Mouse (Mus musculus) adrenal gland, postnatal 14 days (tissue): ENCODE measurements around the gene Lsm4. TPM values are rescaled to one million over a fixed set of nuclear protein-coding genes. Genes with fewer than 3 reads are reported as not detected.

ENCODE experiments used
- total RNA-seq: library from RNA; stranded (reverse); gene quantifications from 2 replicates; pipeline ENCODE4 v1.2.3, GENCODE M21; 2021

The Lsm4 gene
- total RNA-seq, 1 experiment from 2014 or later, result 78.6 TPM

Other genes starting within 250 kb of the Lsm4 start
- 19.4 and 20.6 TPM in 2 replicates for gene Crtc1, start 233.7 kb upstream of the Lsm4 start, total RNA-seq
- 15.7 and 16.3 TPM in 2 replicates for gene Klhl26, start 196.3 kb upstream of the Lsm4 start, total RNA-seq
- 4.6 and 5.6 TPM in 2 replicates for gene Tmem59l, start 185.9 kb upstream of the Lsm4 start, total RNA-seq
- gene Crlf1, start 180.1 kb upstream of the Lsm4 start, total RNA-seq, result not detected in 2 replicates
- gene Rex1bd, start 166.5 kb upstream of the Lsm4 start, total RNA-seq, result 116 and 123 TPM in 2 replicates
- 1,600 and 1,776 TPM in 2 replicates for gene Uba52, start 162.4 kb upstream of the Lsm4 start, total RNA-seq
- gene Fkbp8, start 145.5 kb upstream of the Lsm4 start, total RNA-seq, result 235 and 252 TPM in 2 replicates
- 78.9 and 83.1 TPM in 2 replicates for gene Kxd1, start 145.3 kb upstream of the Lsm4 start, total RNA-seq
- 22.4 and 22.9 TPM in 2 replicates for gene Ell, start 133.8 kb upstream of the Lsm4 start, total RNA-seq
- gene Isyna1, start 78.9 kb upstream of the Lsm4 start, total RNA-seq, result 77.2 and 84.7 TPM in 2 replicates
- gene Ssbp4, start 64.4 kb upstream of the Lsm4 start, total RNA-seq, result 84.4 and 102 TPM in 2 replicates
- 1.6 and 2.0 TPM in 2 replicates for gene Lrrc25, start 57.1 kb upstream of the Lsm4 start, total RNA-seq
- gene Gdf15, start 40.8 kb upstream of the Lsm4 start, total RNA-seq, result 0.79 and 1.0 TPM in 2 replicates
- gene Pgpep1, start 12.9 kb upstream of the Lsm4 start, total RNA-seq, result 73.1 and 86.5 TPM in 2 replicates
- 165 and 174 TPM in 2 replicates for gene Jund, start 25.7 kb downstream of the Lsm4 start, total RNA-seq
- gene Iqcn, start 30.2 kb downstream of the Lsm4 start, total RNA-seq, result 0.11 and 0.19 TPM in 2 replicates
- 0.70 TPM in 1 of 2 replicates, not detected in the other for gene Gm3336, start 45.3 kb downstream of the Lsm4 start, total RNA-seq
- gene Pde4c, start 50.5 kb downstream of the Lsm4 start, total RNA-seq, result 1.9 TPM in 2 replicates
- gene Rab3a, start 81.4 kb downstream of the Lsm4 start, total RNA-seq, result 56.2 and 75.1 TPM in 2 replicates
- 113 and 123 TPM in 2 replicates for gene Mpv17l2, start 87.7 kb downstream of the Lsm4 start, total RNA-seq
- 35.4 and 44.0 TPM in 2 replicates for gene Pik3r2, start 103.5 kb downstream of the Lsm4 start, total RNA-seq
- 22.9 and 28.2 TPM in 2 replicates for gene Mast3, start 131.8 kb downstream of the Lsm4 start, total RNA-seq
- gene Il12rb1, start 135.2 kb downstream of the Lsm4 start, total RNA-seq, result 0.34 TPM in 1 of 2 replicates, not detected in the other
- gene Arrdc2, start 166.5 kb downstream of the Lsm4 start, total RNA-seq, result 12.5 and 15.8 TPM in 2 replicates
- 2.9 and 3.8 TPM in 2 replicates for gene Kcnn1, start 190.0 kb downstream of the Lsm4 start, total RNA-seq
- 52.2 and 52.9 TPM in 2 replicates for gene Ccdc124, start 200.7 kb downstream of the Lsm4 start, total RNA-seq
- 0.30 TPM in 1 of 2 replicates, not detected in the other for gene Slc5a5, start 219.5 kb downstream of the Lsm4 start, total RNA-seq
- gene Rpl18a, start 224.2 kb downstream of the Lsm4 start, total RNA-seq, result 1,399 and 1,708 TPM in 2 replicates
- gene Map1s, start 232.7 kb downstream of the Lsm4 start, total RNA-seq, result 26.2 and 32.1 TPM in 2 replicates